14 mouse cellular contexts compared by ENCODE assay signal in the genomic region with DNA sequence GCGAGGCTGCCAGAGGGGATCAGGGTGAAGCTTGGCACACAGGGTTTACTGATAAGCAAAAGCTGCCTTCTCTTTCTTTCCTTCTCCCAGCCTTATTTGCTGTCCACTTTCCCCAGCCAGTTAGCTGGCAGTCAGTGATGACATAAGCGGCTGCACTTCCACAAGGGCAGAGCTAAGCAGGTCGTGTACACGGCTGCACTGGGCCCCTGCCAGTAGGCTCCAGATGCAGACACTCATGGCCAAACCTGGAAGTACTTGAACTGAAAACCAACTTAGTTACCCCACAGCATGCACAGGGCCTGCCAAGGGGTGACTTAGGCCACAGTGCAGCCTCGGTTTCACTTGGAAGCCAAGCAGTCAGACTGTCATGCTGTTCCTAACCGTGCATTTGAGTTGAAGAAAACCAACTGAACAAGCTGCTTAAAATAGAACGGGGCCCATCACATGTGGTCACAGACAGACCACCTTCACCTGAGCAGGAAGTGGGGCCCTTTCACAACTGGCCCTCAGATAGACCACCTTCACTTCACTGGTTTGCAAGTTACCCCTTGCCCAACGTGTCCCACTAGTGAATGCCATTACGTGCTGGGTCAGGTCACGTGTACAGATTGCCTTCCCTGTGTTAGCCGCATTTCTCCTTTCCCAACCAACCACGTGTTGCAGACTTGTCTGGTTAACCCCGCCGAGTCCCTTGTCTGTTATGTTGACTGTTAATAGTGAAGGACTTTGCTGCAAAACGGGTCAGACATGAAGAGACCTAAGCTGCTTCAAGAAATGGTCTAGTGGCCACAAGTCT. TPM values are rescaled to one million over a fixed set of nuclear protein-coding genes. Genes with fewer than 3 reads are reported as not detected.
A peak's percentile ranks its signal among the peaks of the same experiment; 100 is the strongest.
DNase-seq lines count a peak whose midpoint lies in the region; ATAC-seq and TF ChIP-seq lines count a peak whose summit lies in the region.
"Had no signal": no experiment of that assay in that cellular context is flagged by ENCODE, and none has a peak within 500 bp of the region (broad histone marks: within the 10 kb centered on the region; RNA-seq: fewer than 3 reads in every experiment).

No protein-coding gene starts in this region.

- TF ChIP-seq EP300 in lung, postnatal 0 days (IDR thresholded peaks at IDR 0.05) = no peak

- peak overlapping the region; percentile 34; the same call in 1 of the 2 replicates for H3K9ac ChIP-seq in heart, embryonic 15.5 days
- no peak overlapping the region for H3K9ac ChIP-seq in lung, postnatal 0 days (replicated peaks; ENCODE audit: low read depth)
- H3K9ac ChIP-seq in hindbrain, embryonic 13.5 days = no peak overlapping the region
- H3K9ac ChIP-seq in midbrain, postnatal 0 days (replicated peaks; ENCODE audit: low read length, poor library complexity, severe bottlenecking) = no peak overlapping the region
- H3K9ac ChIP-seq: limb, embryonic 12.5 days; midbrain, embryonic 15.5 days had no signal

- peaks cover 20% of the 10 kb centered on the region for H3K36me3 ChIP-seq in heart, embryonic 15.5 days
- H3K36me3 ChIP-seq in lung, postnatal 0 days (ENCODE audit: insufficient read depth, low read length) = peaks cover 12% of the 10 kb centered on the region
- H3K36me3 ChIP-seq in hindbrain, embryonic 13.5 days = peaks cover 58% of the 10 kb centered on the region
- peaks cover 33% of the 10 kb centered on the region for H3K36me3 ChIP-seq in midbrain, postnatal 0 days (ENCODE audit: insufficient read depth, low read length)

- WGBS in heart, embryonic 15.5 days = 45% methylated on average over 15 of the region's 15 CpGs
- WGBS in lung, postnatal 0 days = 50% methylated on average over 15 of the region's 15 CpGs
- 93% methylated on average over 15 of the region's 15 CpGs for WGBS in hindbrain, embryonic 13.5 days
- 85% methylated on average over 15 of the region's 15 CpGs for WGBS in midbrain, postnatal 0 days

- H3K27ac ChIP-seq in heart, embryonic 15.5 days = peak overlapping the region; percentile 81
- no peak overlapping the region for H3K27ac ChIP-seq in lung, postnatal 0 days (ENCODE audit: low read length)
- H3K27ac ChIP-seq in hindbrain, embryonic 13.5 days = no peak overlapping the region
- no peak overlapping the region for H3K27ac ChIP-seq in midbrain, postnatal 0 days (ENCODE audit: low read depth, low read length)
- H3K27ac ChIP-seq: limb, embryonic 12.5 days; midbrain, embryonic 15.5 days had no signal

- H3K9me3 ChIP-seq in heart, embryonic 15.5 days (replicated peaks) = no peaks in the 10 kb centered on the region
- no peaks in the 10 kb centered on the region for H3K9me3 ChIP-seq in lung, postnatal 0 days (ENCODE audit: low read length)
- H3K9me3 ChIP-seq in hindbrain, embryonic 13.5 days = no peaks in the 10 kb centered on the region
- H3K9me3 ChIP-seq in midbrain, postnatal 0 days (ENCODE audit: low read length) = no peaks in the 10 kb centered on the region
- H3K9me3 ChIP-seq: limb, embryonic 12.5 days; midbrain, embryonic 15.5 days had no signal

- DNase-seq in thymus, postnatal 0 days (ENCODE audit: low spot score) = peak; percentile 56
- DNase-seq in thymus, postnatal 10 days (ENCODE audit: low spot score in 2 of 2) = no peak
- DNase-seq in lung, postnatal 0 days (ENCODE audit: low spot score) = peak; percentile 87
- DNase-seq in yolk sac, embryonic 10.5 days (ENCODE audit: low spot score) = no peak
- no peak for DNase-seq in urinary bladder, postnatal 14 days (ENCODE audit: low spot score)
- DNase-seq in midbrain, postnatal 0 days (ENCODE audit: low spot score) = no peak
- DNase-seq: cerebellum, adult 9-11 months; gastrocnemius, postnatal 14 days; kidney, adult 9 months had no signal

- TF ChIP-seq CTCF in lung, postnatal 0 days (IDR thresholded peaks at IDR 0.05) = no peak
- no peak for TF ChIP-seq CTCF in midbrain, postnatal 0 days (IDR thresholded peaks at IDR 0.05)

- H3K4me2 ChIP-seq in heart, embryonic 15.5 days = no peak overlapping the region
- H3K4me2 ChIP-seq in lung, postnatal 0 days (replicated peaks; ENCODE audit: low read depth, low read length) = no peak overlapping the region
- H3K4me2 ChIP-seq in hindbrain, embryonic 13.5 days = no peak overlapping the region
- no peak overlapping the region for H3K4me2 ChIP-seq in midbrain, postnatal 0 days (ENCODE audit: low read depth, low read length, poor library complexity, severe bottlenecking)
- H3K4me2 ChIP-seq: limb, embryonic 12.5 days; midbrain, embryonic 15.5 days had no signal

- H3K4me1 ChIP-seq in heart, embryonic 15.5 days (replicated peaks) = peaks cover 33% of the 10 kb centered on the region
- no peaks in the 10 kb centered on the region for H3K4me1 ChIP-seq in lung, postnatal 0 days (ENCODE audit: insufficient read depth, low read depth, low read length)
- H3K4me1 ChIP-seq in hindbrain, embryonic 13.5 days (replicated peaks) = peaks cover 15% of the 10 kb centered on the region
- H3K4me1 ChIP-seq in midbrain, postnatal 0 days (ENCODE audit: insufficient read depth, low read length) = no peaks in the 10 kb centered on the region
- H3K4me1 ChIP-seq: midbrain, embryonic 15.5 days had no signal

- no peaks in the 10 kb centered on the region for H3K27me3 ChIP-seq in heart, embryonic 15.5 days
- H3K27me3 ChIP-seq in lung, postnatal 0 days (replicated peaks; ENCODE audit: insufficient read depth, low read length) = no peaks in the 10 kb centered on the region
- 0 out of 2 replicates have a peak, but pooled peaks cover 3% of the 10 kb centered on the region for H3K27me3 ChIP-seq in hindbrain, embryonic 13.5 days
- no peaks in the 10 kb centered on the region for H3K27me3 ChIP-seq in midbrain, postnatal 0 days (ENCODE audit: insufficient read depth, low read length)
- H3K27me3 ChIP-seq: CH12.LX; midbrain, embryonic 15.5 days had no signal

- H3K4me3 ChIP-seq in heart, embryonic 15.5 days = no peak overlapping the region
- no peak overlapping the region for H3K4me3 ChIP-seq in lung, postnatal 0 days (ENCODE audit: low read depth, low read length)
- H3K4me3 ChIP-seq in hindbrain, embryonic 13.5 days = no peak overlapping the region
- H3K4me3 ChIP-seq in midbrain, postnatal 0 days (ENCODE audit: low read depth, low read length) = no peak overlapping the region
- H3K4me3 ChIP-seq: limb, embryonic 12.5 days; midbrain, embryonic 15.5 days had no signal

- peak; percentile 70 for ATAC-seq in heart, embryonic 15.5 days (replicated peaks; ENCODE audit: insufficient number of reproducible peaks, insufficient read depth, low FRiP score, low read depth)
- peak; percentile 95 for ATAC-seq in lung, postnatal 0 days
- no peak for ATAC-seq in hindbrain, embryonic 13.5 days (ENCODE audit: low FRiP score)
- no peak for ATAC-seq in midbrain, postnatal 0 days (ENCODE audit: low FRiP score)
- ATAC-seq: midbrain, embryonic 15.5 days had no signal

RNA-seq across cellular contexts. Expression of a gene that starts 29.9 kb away (rescaled TPM):
- polyA plus RNA-seq in thymus, postnatal 0 days (2015; fragmentation: Nextera tagmentation; extraction: Ambion mirVana) = 5.1 and 5.7 TPM in 2 replicates
- polyA plus RNA-seq in heart, embryonic 15.5 days (2015; fragmentation: Nextera tagmentation; extraction: Ambion mirVana) = 11.5 and 14.7 TPM in 2 replicates
- 8.7 and 9.7 TPM in 2 replicates for polyA plus RNA-seq in lung, postnatal 0 days (2015; fragmentation: Nextera tagmentation; extraction: Ambion mirVana)
- 13.5 and 14.6 TPM in 2 replicates for polyA plus RNA-seq in hindbrain, embryonic 13.5 days (2015; fragmentation: Nextera tagmentation; extraction: Ambion mirVana)
- 9.9 and 12.1 TPM in 2 replicates for total RNA-seq in midbrain, postnatal 0 days (2014; rRNA removed)
- 8.9 and 10.4 TPM in 2 replicates for polyA plus RNA-seq in midbrain, postnatal 0 days (2015; fragmentation: Nextera tagmentation; extraction: Ambion mirVana)

RNA-seq across cellular contexts. Expression of a gene that starts 30.0 kb away (rescaled TPM):
- polyA plus RNA-seq in thymus, postnatal 0 days (2015; fragmentation: Nextera tagmentation; extraction: Ambion mirVana) = 49.5 and 54.3 TPM in 2 replicates
- 28.3 and 29.3 TPM in 2 replicates for polyA plus RNA-seq in heart, embryonic 15.5 days (2015; fragmentation: Nextera tagmentation; extraction: Ambion mirVana)
- 40.1 and 44.2 TPM in 2 replicates for polyA plus RNA-seq in lung, postnatal 0 days (2015; fragmentation: Nextera tagmentation; extraction: Ambion mirVana)
- polyA plus RNA-seq in hindbrain, embryonic 13.5 days (2015; fragmentation: Nextera tagmentation; extraction: Ambion mirVana) = 61.8 and 73.4 TPM in 2 replicates
- 15.7 and 20.9 TPM in 2 replicates for total RNA-seq in midbrain, postnatal 0 days (2014; rRNA removed)
- polyA plus RNA-seq in midbrain, postnatal 0 days (2015; fragmentation: Nextera tagmentation; extraction: Ambion mirVana) = 83.7 and 84.4 TPM in 2 replicates

Comparison
In these comparisons a context has a peak if more than half of its experiments do, and no peak if none do; other contexts are left out.
1. DNase-seq: peak in thymus, postnatal 0 days (single experiment) and lung, postnatal 0 days (single experiment); none in thymus, postnatal 10 days (0 of 2), yolk sac, embryonic 10.5 days (single experiment), urinary bladder, postnatal 14 days (single experiment) and midbrain, postnatal 0 days (single experiment).
2. ATAC-seq: peak in heart, embryonic 15.5 days (single experiment) and lung, postnatal 0 days (single experiment); none in hindbrain, embryonic 13.5 days (single experiment) and midbrain, postnatal 0 days (single experiment).